Mouse (Mus musculus) adrenal gland, postnatal 25 days (tissue): Measurements from ENCODE around the gene Celf6. TPM values are rescaled to one million over a fixed set of nuclear protein-coding genes. Genes with fewer than 3 reads are reported as not detected.

ENCODE experiments used
- total RNA-seq: library from RNA; stranded (reverse); gene quantifications from 2 replicates; pipeline ENCODE4 v1.2.3, GENCODE M21; 2021

The Celf6 gene
- total RNA-seq, 1 experiment from 2014 or later: 5.3 TPM

Other genes starting within 250 kb of the Celf6 start
- gene Bbs4, start 224.4 kb upstream of the Celf6 start, total RNA-seq: 8.3 and 11.4 TPM in 2 replicates
- gene Arih1, start 91.3 kb upstream of the Celf6 start, total RNA-seq: 138 and 142 TPM in 2 replicates
- 148 and 158 TPM in 2 replicates for gene Hexa, start 38.4 kb upstream of the Celf6 start, total RNA-seq
- gene Tmem202, start 38.1 kb upstream of the Celf6 start, total RNA-seq: 3.5 and 5.0 TPM in 2 replicates
- 29.7 and 35.8 TPM in 2 replicates for gene Parp6, start 39.4 kb downstream of the Celf6 start, total RNA-seq
- gene Pkm, start 78.5 kb downstream of the Celf6 start, total RNA-seq: 706 and 770 TPM in 2 replicates
- gene Gramd2, start 102.2 kb downstream of the Celf6 start, total RNA-seq: 0.12 and 0.24 TPM in 2 replicates
- gene Senp8, start 172.8 kb downstream of the Celf6 start, total RNA-seq: 11.4 and 12.2 TPM in 2 replicates
- gene Myo9a, start 173.0 kb downstream of the Celf6 start, total RNA-seq: 14.4 and 15.1 TPM in 2 replicates